Mouse (Mus musculus): ENCODE results near the gene Btbd35f1. TPM values are rescaled to one million over a fixed set of nuclear protein-coding genes. Genes with fewer than 3 reads are reported as not detected.
"Not testable (repeated sequence)": the region's sequence is repeated elsewhere in the genome, so short reads cannot be mapped to it uniquely, and the experiment has no call there.

Gene Btbd35f1
- polyA plus RNA-seq (2015; fragmentation: Nextera tagmentation; extraction: Ambion mirVana) = not detected in 2 replicates

GRCm38 (mm10) chrX:32559755-32560154, at the start of gene Btbd35f1:
TSS of gene Btbd35f1 (plus strand) at chrX:32560055.
- not testable (repeated sequence) for H3K4me1 ChIP-seq (replicated peaks); H3K4me3 ChIP-seq; ATAC-seq (replicated peaks; ENCODE audit: insufficient number of reproducible peaks, insufficient read depth, low FRiP score, low read depth); H3K4me2 ChIP-seq; H3K36me3 ChIP-seq; H3K9ac ChIP-seq; H3K27me3 ChIP-seq; H3K27ac ChIP-seq; H3K9me3 ChIP-seq (replicated peaks)
- no CpG with 5 or more reads among the region's 3 CpGs for WGBS

GRCm38 (mm10) chrX:32590878-32591542, 31.2 kb downstream of the Btbd35f1 start:
- not testable (repeated sequence) for H3K4me3 ChIP-seq; H3K27me3 ChIP-seq; H3K4me2 ChIP-seq; ATAC-seq (replicated peaks; ENCODE audit: insufficient number of reproducible peaks, insufficient read depth, low FRiP score, low read depth); H3K27ac ChIP-seq; H3K4me1 ChIP-seq (replicated peaks); H3K9ac ChIP-seq; H3K36me3 ChIP-seq; H3K9me3 ChIP-seq (replicated peaks)
- 71% methylated on average over 1 of the region's 1 CpGs for WGBS

GRCm38 (mm10) chrX:32601008-32601407, 41.2 kb downstream of the Btbd35f1 start:
- not testable (repeated sequence) for H3K9ac ChIP-seq; H3K4me3 ChIP-seq; H3K4me2 ChIP-seq; H3K27ac ChIP-seq; H3K36me3 ChIP-seq; H3K4me1 ChIP-seq (replicated peaks); ATAC-seq (replicated peaks; ENCODE audit: insufficient number of reproducible peaks, insufficient read depth, low FRiP score, low read depth); H3K9me3 ChIP-seq (replicated peaks); H3K27me3 ChIP-seq
- WGBS = 78% methylated on average over 1 of the region's 2 CpGs

- not testable (repeated sequence) for H3K4me2 ChIP-seq; H3K9ac ChIP-seq; H3K4me1 ChIP-seq (replicated peaks); H3K27ac ChIP-seq; ATAC-seq (replicated peaks; ENCODE audit: insufficient number of reproducible peaks, insufficient read depth, low FRiP score, low read depth); H3K9me3 ChIP-seq (replicated peaks); H3K4me3 ChIP-seq; H3K27me3 ChIP-seq; H3K36me3 ChIP-seq
- 68% methylated on average over 3 of the region's 3 CpGs for WGBS
These were observed 41.6 kb downstream of the Btbd35f1 start for GRCm38 (mm10) chrX:32601425-32601824.

Other genes starting within 250 kb of the Btbd35f1 start
- not detected in 2 replicates for gene Gm5926, start 90.7 kb downstream of the Btbd35f1 start, polyA plus RNA-seq (2015; fragmentation: Nextera tagmentation; extraction: Ambion mirVana)
- not detected in 2 replicates for gene Btbd35f21, start 166.1 kb downstream of the Btbd35f1 start, polyA plus RNA-seq (2015; fragmentation: Nextera tagmentation; extraction: Ambion mirVana)

Measured in heart, embryonic 15.5 days (tissue).